Mouse (Mus musculus): Measurements from ENCODE around the gene Rps29.
"Not testable (repeated sequence)": the region's sequence is repeated elsewhere in the genome, so short reads cannot be mapped to it uniquely, and the experiment has no call there.

Gene Rps29

GRCm38 (mm10) chr12:69183583-69184308, 24.8 kb upstream of the Rps29 start, which contains the start of the genes Rpl36al and Mgat2:
TSS of gene Rpl36al (minus strand) at chr12:69184083.
TSS of gene Mgat2 (plus strand) at chr12:69184157.
- in situ Hi-C loops (cut with MboI; ENCODE audit: low pct_unique_long_range_greater_than_20kb in 1 of 2, low sequenced_read_pairs in 2 of 2, unreplicated experiment in 1 of 2), result no loop called here

- in situ Hi-C loops (cut with MboI; ENCODE audit: low pct_unique_long_range_greater_than_20kb in 1 of 2, low sequenced_read_pairs in 2 of 2, unreplicated experiment in 1 of 2), result no loop called here
Observed at GRCm38 (mm10) chr12:69181800-69182199, 22.8 kb upstream of the Rps29 start.

GRCm38 (mm10) chr12:69179371-69179770, 20.4 kb upstream of the Rps29 start:
- in situ Hi-C loops (cut with MboI; ENCODE audit: low pct_unique_long_range_greater_than_20kb in 1 of 2, low sequenced_read_pairs in 2 of 2, unreplicated experiment in 1 of 2), result no loop called here

- in situ Hi-C loops (cut with MboI; ENCODE audit: low pct_unique_long_range_greater_than_20kb in 1 of 2, low sequenced_read_pairs in 2 of 2, unreplicated experiment in 1 of 2), result no loop called here
Observed at GRCm38 (mm10) chr12:69177526-69177925, 18.5 kb upstream of the Rps29 start.

GRCm38 (mm10) chr12:69175975-69176374, 17.0 kb upstream of the Rps29 start:
- in situ Hi-C loops (cut with MboI; ENCODE audit: low pct_unique_long_range_greater_than_20kb in 1 of 2, low sequenced_read_pairs in 2 of 2, unreplicated experiment in 1 of 2), result no loop called here

GRCm38 (mm10) chr12:69171307-69171706, 12.3 kb upstream of the Rps29 start:
- in situ Hi-C loops (cut with MboI; ENCODE audit: low pct_unique_long_range_greater_than_20kb in 1 of 2, low sequenced_read_pairs in 2 of 2, unreplicated experiment in 1 of 2), result no loop called here

GRCm38 (mm10) chr12:69168461-69169106, 9.6 kb upstream of the Rps29 start, which contains the start of gene Lrr1:
TSS of gene Lrr1 (plus strand) at chr12:69168814.
- in situ Hi-C loops (cut with MboI; ENCODE audit: low pct_unique_long_range_greater_than_20kb in 1 of 2, low sequenced_read_pairs in 2 of 2, unreplicated experiment in 1 of 2), result no loop called here

GRCm38 (mm10) chr12:69167656-69168460, 8.9 kb upstream of the Rps29 start:
- in situ Hi-C loops (cut with MboI; ENCODE audit: low pct_unique_long_range_greater_than_20kb in 1 of 2, low sequenced_read_pairs in 2 of 2, unreplicated experiment in 1 of 2), result no loop called here

GRCm38 (mm10) chr12:69166861-69167581, 8.0 kb upstream of the Rps29 start:
- in situ Hi-C loops (cut with MboI; ENCODE audit: low pct_unique_long_range_greater_than_20kb in 1 of 2, low sequenced_read_pairs in 2 of 2, unreplicated experiment in 1 of 2), result not testable (repeated sequence)

- in situ Hi-C loops (cut with MboI; ENCODE audit: low pct_unique_long_range_greater_than_20kb in 1 of 2, low sequenced_read_pairs in 2 of 2, unreplicated experiment in 1 of 2), result no loop called here
Observed at GRCm38 (mm10) chr12:69164904-69165303, 5.9 kb upstream of the Rps29 start.

- in situ Hi-C loops (cut with MboI; ENCODE audit: low pct_unique_long_range_greater_than_20kb in 1 of 2, low sequenced_read_pairs in 2 of 2, unreplicated experiment in 1 of 2), result not testable (repeated sequence)
Observed at GRCm38 (mm10) chr12:69163586-69163985, 4.6 kb upstream of the Rps29 start.

GRCm38 (mm10) chr12:69160677-69161076, 1.7 kb upstream of the Rps29 start:
- in situ Hi-C loops (cut with MboI; ENCODE audit: low pct_unique_long_range_greater_than_20kb in 1 of 2, low sequenced_read_pairs in 2 of 2, unreplicated experiment in 1 of 2), result not testable (repeated sequence)

GRCm38 (mm10) chr12:69159578-69159940, 573 bp upstream of the Rps29 start:
- in situ Hi-C loops (cut with MboI; ENCODE audit: low pct_unique_long_range_greater_than_20kb in 1 of 2, low sequenced_read_pairs in 2 of 2, unreplicated experiment in 1 of 2), result no loop called here

- in situ Hi-C loops (cut with MboI; ENCODE audit: low pct_unique_long_range_greater_than_20kb in 1 of 2, low sequenced_read_pairs in 2 of 2, unreplicated experiment in 1 of 2), result no loop called here
Observed at GRCm38 (mm10) chr12:69158366-69158764, 621 bp downstream of the Rps29 start.

GRCm38 (mm10) chr12:69157107-69157506, 1.9 kb downstream of the Rps29 start:
- in situ Hi-C loops (cut with MboI; ENCODE audit: low pct_unique_long_range_greater_than_20kb in 1 of 2, low sequenced_read_pairs in 2 of 2, unreplicated experiment in 1 of 2), result no loop called here

- in situ Hi-C loops (cut with MboI; ENCODE audit: low pct_unique_long_range_greater_than_20kb in 1 of 2, low sequenced_read_pairs in 2 of 2, unreplicated experiment in 1 of 2), result no loop called here
Observed at GRCm38 (mm10) chr12:69156436-69156835, 2.5 kb downstream of the Rps29 start.

- in situ Hi-C loops (cut with MboI; ENCODE audit: low pct_unique_long_range_greater_than_20kb in 1 of 2, low sequenced_read_pairs in 2 of 2, unreplicated experiment in 1 of 2), result no loop called here
Observed at GRCm38 (mm10) chr12:69155923-69156322, 3.1 kb downstream of the Rps29 start.

GRCm38 (mm10) chr12:69150049-69150448, 8.9 kb downstream of the Rps29 start:
- in situ Hi-C loops (cut with MboI; ENCODE audit: low pct_unique_long_range_greater_than_20kb in 1 of 2, low sequenced_read_pairs in 2 of 2, unreplicated experiment in 1 of 2), result no loop called here
